Mouse (Mus musculus) ES-E14 (cell line): ENCODE results near the gene Jam3.

ENCODE experiments used
- CHD2 ChIP-seq: IDR thresholded peaks from 2 replicates; pipeline ENCODE4 v1.6.1; 2014; ENCODE audit warnings: mild to moderate bottlenecking, low read depth, low read length, inconsistent platforms
- HCFC1 ChIP-seq: IDR thresholded peaks from 2 replicates; pipeline ENCODE4 v1.6.1; 2012; ENCODE audit warnings: low read length, inconsistent platforms, borderline replicate concordance; ENCODE audit not compliant: insufficient read depth
- MAFK ChIP-seq: IDR thresholded peaks from 2 replicates; pipeline ENCODE4 v1.6.1; 2014; ENCODE audit warnings: mild to moderate bottlenecking, low read depth, low read length, inconsistent platforms; ENCODE audit not compliant: insufficient read depth
- ZNF384 ChIP-seq: IDR thresholded peaks from 2 replicates; pipeline ENCODE4 v1.6.1; 2012; ENCODE audit warnings: low read depth, low read length, inconsistent platforms

DNA sequence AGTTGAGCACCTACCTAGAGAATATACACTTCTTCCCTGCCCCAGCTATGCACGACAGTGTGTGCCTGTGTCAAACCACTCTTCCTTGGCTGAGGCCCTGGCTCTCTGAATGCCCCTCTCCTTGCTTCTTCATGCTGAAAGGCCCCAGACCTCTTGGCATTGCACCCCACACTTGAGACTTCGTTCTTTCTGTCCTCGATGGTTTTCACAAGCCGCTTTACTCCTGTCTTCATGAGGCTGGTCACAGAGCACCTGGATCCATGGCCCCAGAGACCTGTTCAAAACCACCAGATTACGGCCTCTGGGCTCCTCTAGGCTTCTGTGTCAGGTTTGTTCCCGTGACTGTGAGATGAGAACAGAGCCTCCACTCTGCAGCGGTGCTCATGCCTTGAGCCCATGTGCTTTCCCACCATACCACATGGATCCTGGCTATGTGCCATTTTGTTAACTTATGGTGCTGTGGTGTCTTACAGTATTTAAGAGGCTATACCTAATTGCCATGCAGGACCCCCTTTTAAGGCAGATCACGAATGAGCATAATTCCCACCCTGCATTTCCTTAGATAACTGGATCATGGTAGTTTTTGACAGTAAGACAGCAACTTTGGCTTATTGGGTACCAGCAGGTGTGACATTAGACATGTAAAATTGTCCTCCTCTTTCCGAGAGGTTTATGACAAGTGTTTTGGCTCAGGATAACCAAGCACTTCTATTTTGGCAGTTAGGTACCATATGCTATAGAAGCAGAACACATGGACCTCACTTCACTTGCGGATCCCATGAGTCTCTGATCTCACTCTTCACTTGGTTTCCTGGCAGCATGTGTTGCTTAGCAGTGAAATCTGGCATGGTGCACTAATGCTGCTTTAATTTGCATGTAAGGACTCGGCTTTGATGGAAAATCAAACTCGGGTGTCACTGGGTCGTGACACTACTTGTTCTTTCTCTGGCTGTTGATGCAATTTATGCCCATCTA lies 64.1 kb downstream of the Jam3 start:
- no peak for TF ChIP-seq HCFC1
- no peak for TF ChIP-seq CHD2
- TF ChIP-seq ZNF384: no peak
- TF ChIP-seq MAFK: no peak
